ENCODE assay signal across 8 mouse cellular contexts in genomic region chr4:77558404-77559202, GRCm38 (mm10).
DNase-seq lines count a peak whose midpoint lies in the region; ATAC-seq and TF ChIP-seq lines count a peak whose summit lies in the region.

No protein-coding gene starts in this region.

- no peak overlapping the region for H3K27ac ChIP-seq in gastrocnemius, adult 2 months
- H3K27ac ChIP-seq in forebrain, embryonic 10.5 days = no peak overlapping the region

- H3K9me3 ChIP-seq in forebrain, embryonic 10.5 days = no peaks in the 10 kb centered on the region

- no peak for DNase-seq in gastrocnemius, adult 2 months
- DNase-seq in gastrocnemius, adult 18-20 months (ENCODE audit: low spot score) = no peak
- DNase-seq in urinary bladder, postnatal 14 days (ENCODE audit: low spot score) = peak; percentile 21
- DNase-seq in urinary bladder, postnatal 4 days (ENCODE audit: low spot score in 2 of 2) = no peak
- peak; percentile 38 for DNase-seq in forebrain, embryonic 10.5 days (ENCODE audit: extremely low spot score, low spot score)
- DNase-seq in kidney, postnatal 4 days = peak; percentile 57 to 66
- peak; percentile 40 for DNase-seq in telencephalon, adult 2 months (ENCODE audit: low read depth, low spot score)

- ATAC-seq in megakaryocyte-erythroid progenitor cell, adult 5-6 weeks (replicated peaks; ENCODE audit: low FRiP score, low TSS enrichment, poor library complexity, severe bottlenecking) = peak; percentile 78; the same call in 1 of the 2 replicates

- no peaks in the 10 kb centered on the region for H3K27me3 ChIP-seq in forebrain, embryonic 10.5 days (ENCODE audit: poor library complexity, severe bottlenecking)

- WGBS in forebrain, embryonic 10.5 days = 24% methylated on average over 14 of the region's 14 CpGs

- TF ChIP-seq CTCF in gastrocnemius, adult 2 months (IDR thresholded peaks at IDR 0.05) = peak; percentile 79

- H3K36me3 ChIP-seq in forebrain, embryonic 10.5 days (replicated peaks) = no peaks in the 10 kb centered on the region

- H3K4me1 ChIP-seq in forebrain, embryonic 10.5 days = peaks cover 7% of the 10 kb centered on the region; the same call in 1 of the 2 replicates

- intact Hi-C loops in gastrocnemius, adult 2 months (cut with DNase I) = no loop called here

- H3K4me3 ChIP-seq in gastrocnemius, adult 2 months = no peak overlapping the region
- H3K4me3 ChIP-seq in forebrain, embryonic 10.5 days = no peak overlapping the region

Comparison
In these comparisons a context has a peak if more than half of its experiments do, and no peak if none do; other contexts are left out.
1. DNase-seq: peak in urinary bladder, postnatal 14 days (single experiment), forebrain, embryonic 10.5 days (single experiment), kidney, postnatal 4 days (2 of 2) and telencephalon, adult 2 months (single experiment); none in gastrocnemius, adult 2 months (single experiment), gastrocnemius, adult 18-20 months (single experiment) and urinary bladder, postnatal 4 days (0 of 2).